Mouse (Mus musculus) small intestine, adult 2 months (tissue): ENCODE results near the gene Pth1r. TPM values are rescaled to one million over a fixed set of nuclear protein-coding genes. Genes with fewer than 3 reads are reported as not detected.

Experiments used
- H3K27ac ChIP-seq: fragments of 200-500 bp; 2 replicates; pipeline ENCODE4 v1.5.1; 2012; ENCODE audit warnings: low read depth, low read length, control low read depth, inconsistent platforms; ENCODE audit not compliant: insufficient read depth
- H3K27me3 ChIP-seq: fragments of 200-500 bp; 2 replicates; pipeline ENCODE4 v1.6.1; 2012; ENCODE audit warnings: mild to moderate bottlenecking, moderate library complexity, low read length, inconsistent platforms; ENCODE audit not compliant: control insufficient read depth, insufficient read depth
- H3K36me3 ChIP-seq: fragments of 200-500 bp; 2 replicates; pipeline ENCODE4 v1.6.1; 2012; ENCODE audit warnings: mild to moderate bottlenecking, low read length, control low read depth, inconsistent platforms; ENCODE audit not compliant: control insufficient read depth, insufficient read depth
- H3K4me1 ChIP-seq: fragments of 200-500 bp; 2 replicates; pipeline ENCODE4 v1.6.1; 2012; ENCODE audit warnings: low read length, inconsistent platforms, mixed read lengths; ENCODE audit not compliant: control insufficient read depth, insufficient read depth, insufficient read length
- H3K4me3 ChIP-seq: fragments of 200-500 bp; 2 replicates; pipeline ENCODE4 v1.5.1; 2012; ENCODE audit warnings: low read depth, mild to moderate bottlenecking, control low read depth, inconsistent platforms, low read length, moderate library complexity
- CTCF ChIP-seq: fragments of 200-500 bp; IDR thresholded peaks from 2 replicates; pipeline ENCODE4 v1.5.1; 2012; ENCODE audit warnings: low read depth, mild to moderate bottlenecking, control low read depth, inconsistent platforms, low read length, moderate library complexity, mixed read lengths; ENCODE audit not compliant: insufficient replicate concordance, insufficient read length; ENCODE audit errors: extremely low read depth
- POLR2A ChIP-seq: fragments of 200-500 bp; IDR thresholded peaks from 2 replicates; pipeline ENCODE4 v1.6.1; 2012; ENCODE audit warnings: low read depth, mild to moderate bottlenecking, control low read depth, inconsistent platforms, low read length, moderate library complexity
- WGBS: fragments of 180-500 bp; shearing (Covaris S2); methylation state at CpG from one replicate; pipeline ENCODE4 v1.1.7; 2018; 5-methylcytosine and 5-hydroxymethylcytosine counted together
- polyA plus RNA-seq: library from polyadenylated mRNA; depleted of rRNA; stranded (reverse); fragments of >200 nt; gene quantifications from 2 replicates; pipeline ENCODE4 v1.2.3, GENCODE M21; 2012

Gene Pth1r
- polyA plus RNA-seq, 1 experiment, result 7.3 TPM

DNA sequence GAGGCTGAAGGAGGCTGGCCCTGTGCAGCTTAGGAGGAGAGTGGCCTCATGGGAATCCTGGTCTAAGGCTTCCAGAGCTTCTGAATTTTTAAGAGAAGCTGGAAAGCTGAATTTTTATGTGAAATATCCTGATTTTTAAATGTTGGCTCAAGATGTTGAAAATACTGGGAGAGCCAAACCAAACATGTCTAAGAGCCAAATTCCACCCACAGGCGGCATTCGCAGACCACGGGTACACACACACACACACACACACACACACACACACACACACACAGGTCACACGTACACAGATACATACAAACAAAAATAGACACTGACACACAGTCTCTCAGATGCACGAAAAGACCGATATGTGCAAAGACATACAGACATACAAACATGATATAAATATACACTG lies 28.9 kb downstream of the Pth1r start:
- WGBS, result 89% methylated on average over 6 of the region's 6 CpGs
- Histone ChIP-seq H3K27ac (no peak overlapping the region), H3K4me3 (no peak overlapping the region)

DNA sequence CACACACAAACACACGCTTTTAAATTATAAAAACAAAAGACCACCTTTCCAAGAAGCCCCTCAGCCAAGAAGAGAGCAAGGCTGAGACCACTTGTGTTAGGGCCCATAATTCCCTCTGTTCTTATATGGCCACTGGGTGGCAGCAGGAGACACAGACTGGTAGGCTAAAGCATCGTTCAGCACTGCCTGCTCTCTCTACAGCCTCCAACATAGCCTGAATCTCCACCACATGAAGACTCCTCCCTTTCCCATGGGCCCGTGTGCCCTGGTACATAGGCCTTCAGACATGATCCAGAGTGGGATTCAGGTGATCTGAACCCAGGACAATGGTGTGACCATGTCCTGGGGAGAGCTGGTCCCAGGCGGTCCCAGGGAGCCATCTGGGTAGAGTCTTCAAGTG lies 30.2 kb downstream of the Pth1r start:
- H3K36me3 ChIP-seq, result peaks cover 15% of the 10 kb centered on the region

More for the DNA sequence above, 28.9 kb downstream of the Pth1r start:
- Histone ChIP-seq H3K36me3 (peaks cover 9% of the 10 kb centered on the region), H3K27me3 (no peaks in the 10 kb centered on the region), H3K4me1 (peaks cover under 1% of the 10 kb centered on the region; the same call in 1 of the 2 replicates)
- TF ChIP-seq CTCF (no peak), POLR2A (no peak)

DNA sequence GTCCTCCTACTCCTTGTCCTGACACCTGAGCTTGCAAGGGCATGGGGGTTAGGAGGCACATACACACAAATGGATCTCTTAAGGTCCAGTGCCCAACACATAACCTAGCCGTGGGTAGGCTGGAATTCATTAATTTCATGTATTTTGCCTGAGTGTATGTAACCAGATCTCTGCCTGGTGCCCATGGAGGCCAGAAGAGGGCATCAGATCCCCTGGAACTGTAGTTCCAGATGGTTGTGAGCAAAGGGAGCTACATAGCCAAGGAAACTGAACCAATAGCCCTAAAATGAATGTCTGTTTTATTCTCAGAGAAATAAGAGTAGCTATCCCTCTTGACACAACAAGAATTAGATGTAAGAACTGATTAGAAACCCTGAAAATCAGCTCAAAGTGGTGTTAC lies 31.5 kb downstream of the Pth1r start:
- Histone ChIP-seq H3K36me3 (peaks cover 24% of the 10 kb centered on the region), H3K27me3 (no peaks in the 10 kb centered on the region), H3K4me3 (no peak overlapping the region), H3K27ac (no peak overlapping the region), H3K4me1 (peaks cover 3% of the 10 kb centered on the region; the same call in 1 of the 2 replicates)
- TF ChIP-seq CTCF (peak; percentile 26; the same call in 1 of the 2 replicates), POLR2A (no peak)
- 78% methylated on average over 1 of the region's 1 CpGs for WGBS

More for the DNA sequence above, 30.2 kb downstream of the Pth1r start:
- Histone ChIP-seq H3K4me1 (peaks cover 3% of the 10 kb centered on the region; the same call in 1 of the 2 replicates), H3K27ac (no peak overlapping the region), H3K27me3 (no peaks in the 10 kb centered on the region), H3K4me3 (no peak overlapping the region)
- 47% methylated on average over 4 of the region's 4 CpGs for WGBS
- TF ChIP-seq CTCF (peak; percentile 58; the same call in 1 of the 2 replicates), POLR2A (no peak)

DNA sequence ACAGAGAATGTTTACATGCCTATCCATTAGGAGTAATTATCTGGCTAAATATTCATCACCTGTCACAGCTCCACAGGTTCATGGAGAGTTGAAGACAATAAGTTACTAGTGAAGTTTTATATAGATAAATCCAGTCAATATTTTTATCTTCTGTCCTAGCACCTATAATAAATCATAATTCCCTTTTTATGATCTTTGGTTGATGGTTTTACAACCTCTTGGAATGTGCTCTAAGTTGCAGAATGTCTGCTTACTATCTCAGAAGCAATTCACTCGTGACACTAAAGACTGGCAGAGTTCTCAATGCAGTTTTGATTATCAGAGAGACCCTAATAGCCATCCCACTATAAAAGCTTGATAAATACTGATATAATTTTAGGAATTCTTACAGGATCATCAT lies 33.6 kb downstream of the Pth1r start:
- Histone ChIP-seq H3K27me3 (no peaks in the 10 kb centered on the region), H3K4me1 (peaks cover 8% of the 10 kb centered on the region), H3K4me3 (no peak overlapping the region), H3K36me3 (peaks cover 29% of the 10 kb centered on the region), H3K27ac (no peak overlapping the region)
- no peak for TF ChIP-seq CTCF
- no peak for TF ChIP-seq POLR2A
- WGBS, result 27% methylated on average over 1 of the region's 1 CpGs

DNA sequence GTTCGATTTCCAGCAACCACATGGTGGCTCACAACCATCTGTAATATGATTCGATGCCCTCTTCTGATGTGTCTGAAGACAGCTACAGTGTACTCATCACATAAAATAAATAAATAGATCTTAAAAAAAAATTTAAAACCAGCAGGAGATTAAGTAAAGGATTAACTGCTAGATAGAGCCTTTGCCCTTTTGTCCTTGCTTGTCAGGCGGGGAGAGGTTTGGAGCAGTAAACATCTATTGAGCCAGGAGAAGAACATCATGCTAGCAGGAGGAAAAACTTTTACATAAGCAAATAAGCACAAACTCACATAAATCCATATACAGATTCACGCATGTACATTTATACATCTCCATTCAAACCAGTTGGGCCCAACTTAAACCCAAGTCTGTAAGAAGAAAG lies 34.4 kb downstream of the Pth1r start:
- Histone ChIP-seq H3K27me3 (no peaks in the 10 kb centered on the region), H3K27ac (no peak overlapping the region), H3K4me1 (peaks cover 8% of the 10 kb centered on the region), H3K4me3 (no peak overlapping the region), H3K36me3 (peaks cover 32% of the 10 kb centered on the region)
- 83% methylated on average over 4 of the region's 4 CpGs for WGBS
- TF ChIP-seq CTCF (no peak), POLR2A (no peak)

DNA sequence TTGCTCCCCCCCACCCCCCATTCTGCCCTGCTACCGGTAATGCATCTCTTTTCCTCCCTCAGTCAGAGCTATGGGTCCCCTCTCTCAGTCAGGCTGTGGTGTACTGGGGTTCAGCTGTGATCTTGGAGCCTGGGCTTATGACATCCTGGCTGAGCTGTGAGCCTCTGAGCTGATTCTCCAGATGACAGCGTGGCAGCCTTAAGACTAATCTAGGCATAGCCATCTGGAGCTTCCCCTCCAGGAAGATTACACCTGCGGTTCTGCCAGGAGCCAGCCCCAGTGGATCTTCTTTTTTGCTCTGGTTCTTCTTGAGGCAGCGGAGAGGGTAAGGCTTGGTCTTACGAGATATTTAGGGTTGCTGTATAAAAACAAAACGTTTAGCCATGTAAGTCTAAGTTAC lies 34.9 kb downstream of the Pth1r start:
- no peak overlapping the region for H3K27ac ChIP-seq
- TF ChIP-seq CTCF (no peak), POLR2A (no peak)
- H3K4me1 ChIP-seq, result peaks cover 8% of the 10 kb centered on the region
- H3K36me3 ChIP-seq, result peaks cover 32% of the 10 kb centered on the region
- no peaks in the 10 kb centered on the region for H3K27me3 ChIP-seq
- 97% methylated on average over 6 of the region's 6 CpGs for WGBS
- H3K4me3 ChIP-seq, result no peak overlapping the region

DNA sequence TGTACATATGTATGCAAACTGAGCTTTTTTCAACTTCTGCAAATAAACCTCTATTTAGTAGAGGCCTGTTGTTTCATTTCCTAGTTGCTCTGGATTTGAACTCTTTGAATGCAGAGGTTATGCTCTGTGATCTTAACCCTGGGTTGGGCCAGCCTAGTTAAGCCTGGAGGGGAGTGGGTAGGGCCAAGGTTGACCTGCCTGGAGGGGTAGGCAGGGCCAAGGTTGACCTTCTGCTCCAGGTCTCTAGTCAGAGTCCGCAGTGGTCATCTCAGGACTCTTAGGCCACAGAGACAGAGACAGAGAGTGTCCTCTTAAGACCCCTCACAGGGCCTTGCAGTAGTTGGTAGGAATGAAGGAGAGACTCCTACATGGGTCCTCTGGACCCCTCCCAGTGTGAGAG lies 35.4 kb downstream of the Pth1r start:
- no peak overlapping the region for H3K27ac ChIP-seq
- H3K4me3 ChIP-seq, result no peak overlapping the region
- 100% methylated on average over 1 of the region's 1 CpGs for WGBS
- TF ChIP-seq POLR2A, result no peak
- no peak for TF ChIP-seq CTCF
- H3K4me1 ChIP-seq, result peaks cover 8% of the 10 kb centered on the region
- H3K36me3 ChIP-seq, result peaks cover 32% of the 10 kb centered on the region
- no peaks in the 10 kb centered on the region for H3K27me3 ChIP-seq
